Mouse (Mus musculus): ENCODE measurements around the gene Grip2. TPM values are rescaled to one million over a fixed set of nuclear protein-coding genes. Genes with fewer than 3 reads are reported as not detected.
A peak's percentile ranks its signal among the peaks of the same experiment; 100 is the strongest.

Grip2 gene
- polyA plus RNA-seq, 1 experiment from 2014 or later, result 7.9 TPM

- no peak overlapping the region for H3K4me2 ChIP-seq
- H3K27me3 ChIP-seq, result no peaks in the 10 kb centered on the region
- ATAC-seq (replicated peaks; ENCODE audit: insufficient number of reproducible peaks, insufficient read depth, low FRiP score, low read depth), result peak; percentile 70
- H3K4me1 ChIP-seq (replicated peaks), result peaks cover 33% of the 10 kb centered on the region
- H3K9ac ChIP-seq, result no peak overlapping the region
- no peak overlapping the region for H3K4me3 ChIP-seq
- H3K9me3 ChIP-seq (replicated peaks), result no peaks in the 10 kb centered on the region
- peak overlapping the region; percentile 57 for H3K27ac ChIP-seq
- H3K36me3 ChIP-seq, result peaks cover 18% of the 10 kb centered on the region
- WGBS, result 39% methylated on average over 12 of the region's 12 CpGs
Measured at GRCm38 (mm10) chr6:91729677-91730127, 97.3 kb downstream of the Grip2 start.

- Histone ChIP-seq H3K4me1 (replicated peaks) (peaks cover 33% of the 10 kb centered on the region), H3K27me3 (no peaks in the 10 kb centered on the region), H3K9ac (no peak overlapping the region), H3K9me3 (replicated peaks) (no peaks in the 10 kb centered on the region), H3K36me3 (peaks cover 24% of the 10 kb centered on the region), H3K4me3 (no peak overlapping the region), H3K4me2 (no peak overlapping the region), H3K27ac (peak overlapping the region; percentile 40)
- 51% methylated on average over 6 of the region's 6 CpGs for WGBS
- ATAC-seq (replicated peaks; ENCODE audit: insufficient number of reproducible peaks, insufficient read depth, low FRiP score, low read depth), result no peak
Measured at GRCm38 (mm10) chr6:91728939-91729619, 98.0 kb downstream of the Grip2 start.

- ATAC-seq (replicated peaks; ENCODE audit: insufficient number of reproducible peaks, insufficient read depth, low FRiP score, low read depth), result no peak
- Histone ChIP-seq H3K9ac (no peak overlapping the region), H3K4me2 (no peak overlapping the region), H3K4me1 (replicated peaks) (peaks cover 33% of the 10 kb centered on the region), H3K4me3 (no peak overlapping the region), H3K9me3 (replicated peaks) (no peaks in the 10 kb centered on the region), H3K36me3 (peaks cover 36% of the 10 kb centered on the region), H3K27ac (no peak overlapping the region), H3K27me3 (no peaks in the 10 kb centered on the region)
- 57% methylated on average over 1 of the region's 1 CpGs for WGBS
Measured at GRCm38 (mm10) chr6:91727361-91727760, 99.7 kb downstream of the Grip2 start.

GRCm38 (mm10) chr6:91721215-91721701, 105.8 kb downstream of the Grip2 start:
- 54% methylated on average over 12 of the region's 12 CpGs for WGBS
- H3K4me1 ChIP-seq (replicated peaks), result peaks cover 31% of the 10 kb centered on the region
- H3K27ac ChIP-seq, result no peak overlapping the region
- no peaks in the 10 kb centered on the region for H3K9me3 ChIP-seq (replicated peaks)
- no peak overlapping the region for H3K4me3 ChIP-seq
- H3K36me3 ChIP-seq, result peaks cover 34% of the 10 kb centered on the region
- no peak overlapping the region for H3K4me2 ChIP-seq
- ATAC-seq (replicated peaks; ENCODE audit: insufficient number of reproducible peaks, insufficient read depth, low FRiP score, low read depth), result peak; percentile 67
- H3K9ac ChIP-seq, result no peak overlapping the region
- H3K27me3 ChIP-seq, result no peaks in the 10 kb centered on the region

GRCm38 (mm10) chr6:91720588-91721214, 106.3 kb downstream of the Grip2 start:
- H3K4me2 ChIP-seq, result no peak overlapping the region

GRCm38 (mm10) chr6:91719865-91720533, 107.1 kb downstream of the Grip2 start:
- H3K4me2 ChIP-seq, result no peak overlapping the region
- ATAC-seq (replicated peaks; ENCODE audit: insufficient number of reproducible peaks, insufficient read depth, low FRiP score, low read depth), result no peak
- 0 out of 2 replicates have a peak overlapping the region, but pooled peaks have one; percentile 13 for H3K9ac ChIP-seq
- H3K4me1 ChIP-seq (replicated peaks), result peaks cover 31% of the 10 kb centered on the region
- peaks cover 27% of the 10 kb centered on the region for H3K36me3 ChIP-seq
- H3K9me3 ChIP-seq (replicated peaks), result no peaks in the 10 kb centered on the region
- no peak overlapping the region for H3K4me3 ChIP-seq
- 15% methylated on average over 9 of the region's 9 CpGs for WGBS
- peak overlapping the region; percentile 58 for H3K27ac ChIP-seq
- H3K27me3 ChIP-seq, result no peaks in the 10 kb centered on the region

More at GRCm38 (mm10) chr6:91720588-91721214, 106.3 kb downstream of the Grip2 start:
- no peaks in the 10 kb centered on the region for H3K27me3 ChIP-seq
- H3K27ac ChIP-seq, result peak overlapping the region; percentile 58
- peak; percentile 7; the same call in 1 of the 2 replicates for ATAC-seq (replicated peaks; ENCODE audit: insufficient number of reproducible peaks, insufficient read depth, low FRiP score, low read depth)
- no peak overlapping the region for H3K9ac ChIP-seq
- H3K36me3 ChIP-seq, result peaks cover 30% of the 10 kb centered on the region
- no peaks in the 10 kb centered on the region for H3K9me3 ChIP-seq (replicated peaks)
- WGBS, result 54% methylated on average over 4 of the region's 4 CpGs
- no peak overlapping the region for H3K4me3 ChIP-seq
- H3K4me1 ChIP-seq (replicated peaks), result peaks cover 31% of the 10 kb centered on the region

GRCm38 (mm10) chr6:91719042-91719747, 107.9 kb downstream of the Grip2 start:
- peak overlapping the region; percentile 58 for H3K27ac ChIP-seq
- no peak overlapping the region for H3K9ac ChIP-seq
- WGBS, result 59% methylated on average over 6 of the region's 6 CpGs

GRCm38 (mm10) chr6:91718603-91719002, 108.4 kb downstream of the Grip2 start:
- peaks cover 16% of the 10 kb centered on the region for H3K36me3 ChIP-seq
- no peak overlapping the region for H3K9ac ChIP-seq
- no peaks in the 10 kb centered on the region for H3K9me3 ChIP-seq (replicated peaks)
- H3K27ac ChIP-seq, result no peak overlapping the region
- no peak overlapping the region for H3K4me3 ChIP-seq
- 79% methylated on average over 3 of the region's 3 CpGs for WGBS
- no peak overlapping the region for H3K4me2 ChIP-seq
- peaks cover 31% of the 10 kb centered on the region for H3K4me1 ChIP-seq (replicated peaks)
- no peaks in the 10 kb centered on the region for H3K27me3 ChIP-seq
- ATAC-seq (replicated peaks; ENCODE audit: insufficient number of reproducible peaks, insufficient read depth, low FRiP score, low read depth), result no peak

More at GRCm38 (mm10) chr6:91719042-91719747, 107.9 kb downstream of the Grip2 start:
- no peaks in the 10 kb centered on the region for H3K27me3 ChIP-seq
- peaks cover 31% of the 10 kb centered on the region for H3K4me1 ChIP-seq (replicated peaks)
- H3K9me3 ChIP-seq (replicated peaks), result no peaks in the 10 kb centered on the region
- H3K36me3 ChIP-seq, result peaks cover 22% of the 10 kb centered on the region
- H3K4me3 ChIP-seq, result no peak overlapping the region
- H3K4me2 ChIP-seq, result no peak overlapping the region
- peak; percentile 8; the same call in 1 of the 2 replicates for ATAC-seq (replicated peaks; ENCODE audit: insufficient number of reproducible peaks, insufficient read depth, low FRiP score, low read depth)

GRCm38 (mm10) chr6:91718067-91718466, 109.0 kb downstream of the Grip2 start:
- Histone ChIP-seq H3K4me2 (no peak overlapping the region), H3K9me3 (replicated peaks) (no peaks in the 10 kb centered on the region), H3K4me3 (no peak overlapping the region), H3K36me3 (peaks cover 11% of the 10 kb centered on the region; the same call in 1 of the 2 replicates), H3K4me1 (replicated peaks) (peaks cover 32% of the 10 kb centered on the region), H3K9ac (no peak overlapping the region), H3K27ac (no peak overlapping the region), H3K27me3 (no peaks in the 10 kb centered on the region)
- no peak for ATAC-seq (replicated peaks; ENCODE audit: insufficient number of reproducible peaks, insufficient read depth, low FRiP score, low read depth)
- WGBS, result 77% methylated on average over 2 of the region's 2 CpGs

- Histone ChIP-seq H3K4me2 (no peak overlapping the region), H3K27ac (0 out of 2 replicates have a peak overlapping the region, but pooled peaks have one; percentile 7), H3K36me3 (peaks cover 7% of the 10 kb centered on the region; the same call in 1 of the 2 replicates), H3K27me3 (no peaks in the 10 kb centered on the region), H3K4me3 (no peak overlapping the region), H3K9ac (no peak overlapping the region), H3K4me1 (replicated peaks) (peaks cover 43% of the 10 kb centered on the region), H3K9me3 (replicated peaks) (no peaks in the 10 kb centered on the region)
- WGBS, result 68% methylated on average over 6 of the region's 6 CpGs
- ATAC-seq (replicated peaks; ENCODE audit: insufficient number of reproducible peaks, insufficient read depth, low FRiP score, low read depth), result no peak
Measured at GRCm38 (mm10) chr6:91715988-91716810, 110.9 kb downstream of the Grip2 start.
